Mouse (Mus musculus): ENCODE results near the gene Pfkp.

DNA sequence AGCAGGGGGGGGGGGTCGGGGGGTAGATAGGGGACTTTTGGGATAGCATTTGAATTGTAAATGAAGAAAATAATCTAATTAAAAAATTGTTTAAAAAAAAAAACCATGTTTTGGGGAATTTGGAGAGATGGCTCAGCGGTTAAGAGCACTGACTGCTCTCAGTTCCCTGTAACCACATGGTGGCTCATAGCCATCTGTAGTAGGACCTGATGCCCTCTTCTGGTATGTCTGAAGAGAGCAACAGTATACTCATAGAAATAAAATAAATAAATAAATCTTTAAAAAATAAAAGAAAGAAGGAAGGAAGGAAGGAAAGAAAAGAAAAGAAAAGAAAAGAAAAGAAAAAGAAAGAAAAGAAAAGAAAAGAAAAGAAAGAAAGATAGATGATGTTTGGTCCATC lies 94.9 kb downstream of the Pfkp start:
- TF ChIP-seq POLR2A (IDR thresholded peaks at IDR 0.05; ENCODE audit: control insufficient read depth, extremely low read depth, insufficient read depth, low read length, poor library complexity) (no peak), CTCF (IDR thresholded peaks at IDR 0.05; ENCODE audit: borderline replicate concordance, control insufficient read depth, extremely low read depth, insufficient read depth, low read length, poor library complexity) (no peak)
